ENCODE assay signal across 8 mouse cellular contexts in genomic region chr2:25970426-25970825, GRCm38 (mm10). TPM values are rescaled to one million over a fixed set of nuclear protein-coding genes. Genes with fewer than 3 reads are reported as not detected.
A peak's percentile ranks its signal among the peaks of the same experiment; 100 is the strongest.
DNase-seq lines count a peak whose midpoint lies in the region; ATAC-seq and TF ChIP-seq lines count a peak whose summit lies in the region.
"Had no signal": no experiment of that assay in that cellular context is flagged by ENCODE, and none has a peak within 500 bp of the region (broad histone marks: within the 10 kb centered on the region; RNA-seq: fewer than 3 reads in every experiment).

No protein-coding gene starts in this region.

- TF ChIP-seq POLR2A in bone marrow macrophage, adult 2 months (IDR thresholded peaks at IDR 0.05; ENCODE audit: borderline replicate concordance, low read depth, low read length): no peak

- WGBS in forebrain, embryonic 13.5 days: 83% methylated on average over 2 of the region's 2 CpGs

- intact Hi-C loops in left cerebral cortex, postnatal 14 days (cut with DNase I): no loop called here
- intact Hi-C loops in heart, postnatal 10 days (cut with DNase I): no loop called here

- H3K9ac ChIP-seq in forebrain, embryonic 13.5 days: no peak overlapping the region

- peaks cover 56% of the 10 kb centered on the region for H3K4me1 ChIP-seq in bone marrow macrophage, adult 2 months (ENCODE audit: control insufficient read depth, insufficient read depth, low read length)
- peaks cover 26% of the 10 kb centered on the region for H3K4me1 ChIP-seq in forebrain, embryonic 13.5 days

- no peak for ATAC-seq in forebrain, embryonic 13.5 days

- H3K4me3 ChIP-seq in bone marrow macrophage, adult 2 months (ENCODE audit: insufficient read depth, low read length): no peak overlapping the region
- H3K4me3 ChIP-seq in forebrain, embryonic 13.5 days: no peak overlapping the region

- H3K27me3 ChIP-seq in forebrain, embryonic 13.5 days: no peaks in the 10 kb centered on the region

- no peak for TF ChIP-seq CTCF in bone marrow macrophage, adult 2 months (IDR thresholded peaks at IDR 0.05; ENCODE audit: low read depth, low read length)

- peak overlapping the region; percentile 84 for H3K27ac ChIP-seq in bone marrow macrophage, adult 2 months (ENCODE audit: insufficient read depth, low read depth, low read length)
- no peak overlapping the region for H3K27ac ChIP-seq in forebrain, embryonic 13.5 days

- H3K36me3 ChIP-seq in forebrain, embryonic 13.5 days (ENCODE audit: poor library complexity, severe bottlenecking): peaks cover 36% of the 10 kb centered on the region

- peak; percentile 48 to 55 for DNase-seq in left cerebral cortex, postnatal 14 days (ENCODE audit: low spot score in 2 of 2)
- no peak for DNase-seq in left cerebral cortex, adult 11 months (ENCODE audit: low spot score)
- DNase-seq in cerebellum, adult 9-10 months: peak; percentile 90
- peak; percentile 66 to 82 for DNase-seq in heart, postnatal 10 days
- DNase-seq in neural tube, embryonic 10.5 days (ENCODE audit: extremely low spot score, low spot score): no peak
- DNase-seq: thymus, adult 2 months had no signal

- H3K4me2 ChIP-seq in forebrain, embryonic 13.5 days: no peak overlapping the region

- no peaks in the 10 kb centered on the region for H3K9me3 ChIP-seq in forebrain, embryonic 13.5 days (replicated peaks)

RNA-seq across cellular contexts. Expression of gene Camsap1, which starts 12.7 kb away (rescaled TPM):
- total RNA-seq in left cerebral cortex, postnatal 14 days (2021): 100 to 1,000 TPM; 139 to 167 TPM
- 11.3 and 12.0 TPM in 2 replicates for polyA plus RNA-seq in bone marrow macrophage, adult 2 months (2012; ENCODE audit: insufficient read depth, insufficient read length, missing spikeins)
- total RNA-seq in heart, postnatal 10 days (2021): 10 to 100 TPM; 36.3 to 37.1 TPM
- polyA plus RNA-seq in forebrain, embryonic 13.5 days (2015; fragmentation: Nextera tagmentation; extraction: Ambion mirVana): 30.7 and 35.1 TPM in 2 replicates

RNA-seq across cellular contexts. Expression of gene Ubac1, which starts 51.1 kb away (rescaled TPM):
- 10 to 100 TPM; 80.3 to 86.7 TPM for total RNA-seq in left cerebral cortex, postnatal 14 days (2021)
- 42.9 and 45.5 TPM in 2 replicates for polyA plus RNA-seq in bone marrow macrophage, adult 2 months (2012; ENCODE audit: insufficient read depth, insufficient read length, missing spikeins)
- total RNA-seq in heart, postnatal 10 days (2021): 10 to 100 TPM; 71.6 to 76.9 TPM
- 83.8 and 89.3 TPM in 2 replicates for polyA plus RNA-seq in forebrain, embryonic 13.5 days (2015; fragmentation: Nextera tagmentation; extraction: Ambion mirVana)

Comparison
In these comparisons a context has a peak if more than half of its experiments do, and no peak if none do; other contexts are left out.
1. DNase-seq: peak in left cerebral cortex, postnatal 14 days (2 of 2), cerebellum, adult 9-10 months (single experiment) and heart, postnatal 10 days (2 of 2); none in left cerebral cortex, adult 11 months (single experiment) and neural tube, embryonic 10.5 days (single experiment).